Mouse (Mus musculus) liver, embryonic 14.5 days (tissue): ENCODE data around the gene Hbb-bh1. TPM values are rescaled to one million over a fixed set of nuclear protein-coding genes. Genes with fewer than 3 reads are reported as not detected.

Source experiments
- ATAC-seq: fragments of 200-750 bp; cut with Nextera tagmentation; 2 replicates; pipeline ENCODE4 v1.8.0; 2017; ENCODE audit warnings: moderate number of reproducible peaks, mild to moderate bottlenecking, moderate library complexity; ENCODE audit not compliant: insufficient read depth
- DNase-seq, 3 experiments: peaks; one replicate each; pipeline ENCODE4 v3.0.0-alpha.2; 2012 to 2013; ENCODE audit warnings: low read depth in 3 of 3, low spot score in 3 of 3
- H3K27ac ChIP-seq: fragments of 300-500 bp; sonication (generic); 2 replicates; pipeline ENCODE4 v1.5.1; 2014; ENCODE audit warnings: moderate library complexity, mild to moderate bottlenecking, control low read depth, inconsistent platforms
- H3K27me3 ChIP-seq: fragments of 300-500 bp; sonication (generic); 2 replicates; pipeline ENCODE4 v1.6.1; 2014; ENCODE audit warnings: mild to moderate bottlenecking, low read length, moderate library complexity; ENCODE audit not compliant: control insufficient read depth, insufficient read depth
- H3K36me3 ChIP-seq: fragments of 300-500 bp; sonication (generic); replicated peaks from 2 replicates; pipeline ENCODE4 v1.6.1; 2014; ENCODE audit warnings: low read depth; ENCODE audit not compliant: control insufficient read depth, insufficient read depth
- H3K4me1 ChIP-seq, 2 experiments: fragments of 200-500 bp in 1 of 2; fragments of 300-500 bp in 1 of 2; sonication (generic) in 1 of 2; replicated peaks; 2 replicates each; pipeline ENCODE4 v1.6.1; 2012 to 2014; ENCODE audit warnings: antibody characterized with exemption in 1 of 2, inconsistent platforms in 1 of 2, low read length in 1 of 2; ENCODE audit not compliant: control insufficient read depth in 2 of 2, insufficient read depth in 2 of 2
- H3K4me2 ChIP-seq: fragments of 300-500 bp; sonication (generic); 2 replicates; pipeline ENCODE4 v1.6.1; 2014; ENCODE audit warnings: low read depth, mild to moderate bottlenecking, control low read depth, moderate library complexity
- H3K4me3 ChIP-seq, 2 experiments: fragments of 200-500 bp in 1 of 2; fragments of 300-500 bp in 1 of 2; sonication (generic) in 1 of 2; 2 replicates each; pipeline ENCODE4 v1.5.1; 2012 to 2014; ENCODE audit warnings: low read depth in 2 of 2, low read length in 2 of 2, mild to moderate bottlenecking in 2 of 2, control low read depth in 1 of 2, inconsistent platforms in 1 of 2, moderate library complexity in 1 of 2; ENCODE audit not compliant: insufficient read depth in 1 of 2
- H3K9ac ChIP-seq: fragments of 300-500 bp; sonication (generic); replicated peaks from 2 replicates; pipeline ENCODE4 v1.6.1; 2014; ENCODE audit warnings: mild to moderate bottlenecking, control low read depth, moderate library complexity
- H3K9me3 ChIP-seq: fragments of 300-500 bp; sonication (generic); 2 replicates; pipeline ENCODE4 v1.6.1; 2016; ENCODE audit warnings: low read length, mixed read lengths; ENCODE audit not compliant: control insufficient read depth
- CTCF ChIP-seq: IDR thresholded peaks from 2 replicates; pipeline ENCODE4 v1.5.1; 2016; ENCODE audit warnings: antibody characterized with exemption, low read depth, control low read depth
- EP300 ChIP-seq: IDR thresholded peaks from 2 replicates; pipeline ENCODE4 v1.6.1; 2016; ENCODE audit warnings: antibody characterized with exemption, low read depth
- WGBS: fragments of 180-500 bp; shearing (Covaris S2); extraction: QIAGEN DNeasy Blood & Tissue Kit; methylation state at CpG from one replicate; pipeline ENCODE4 v1.1.7; 2014; ENCODE audit not compliant: insufficient replicate concordance; 5-methylcytosine and 5-hydroxymethylcytosine counted together
- polyA plus RNA-seq, 2 experiments: library from polyadenylated mRNA; depleted of rRNA in 1 of 2; stranded (reverse) in 1 of 2; unstranded in 1 of 2; fragments of >200 nt; fragmentation: Nextera tagmentation in 1 of 2; extraction: Ambion mirVana in 1 of 2; gene quantifications; 2 replicates each; pipeline versions ENCODE4 v1.2.1 to v1.2.3; 2012 to 2014

Gene Hbb-bh1
- polyA plus RNA-seq, 2 experiments = 146 to 155 TPM

GRCm38 (mm10) chr7:103870667-103871066 lies 27.7 kb upstream of the Hbb-bh1 start:
- TF ChIP-seq EP300 (peak; percentile 99), CTCF (no peak)
- H3K9ac ChIP-seq = peak overlapping the region; percentile 87
- peak overlapping the region; percentile 67 for H3K4me2 ChIP-seq
- H3K27ac ChIP-seq = peak overlapping the region; percentile 99
- no peaks in the 10 kb centered on the region for H3K27me3 ChIP-seq
- no peaks in the 10 kb centered on the region for H3K9me3 ChIP-seq
- H3K4me1 ChIP-seq = peaks cover 62 to 63% of the 10 kb centered on the region in 2 experiments
- H3K4me3 ChIP-seq = peak overlapping the region in 1 of 2 experiments; percentile 20; a peak in 2 of 4 replicates
- no peaks in the 10 kb centered on the region for H3K36me3 ChIP-seq
- DNase-seq (peak in 2 of 3 experiments; percentile 92), ATAC-seq (peak; percentile 88)

- H3K9me3 ChIP-seq = no peaks in the 10 kb centered on the region
- H3K4me3 ChIP-seq = peak overlapping the region in 1 of 2 experiments; percentile 15; a peak in 3 of 4 replicates
- peak in 2 of 3 experiments; percentile 88 to 94 for DNase-seq
- peak overlapping the region; percentile 58 for H3K4me2 ChIP-seq
- TF ChIP-seq EP300 (peak; percentile 99), CTCF (0 out of 2 replicates have a peak, but pooled peaks have one; percentile 4)
- ATAC-seq = peak; percentile 87
- no peaks in the 10 kb centered on the region for H3K27me3 ChIP-seq
- peaks cover 71 to 76% of the 10 kb centered on the region in 2 experiments for H3K4me1 ChIP-seq
- H3K9ac ChIP-seq = peak overlapping the region; percentile 82
- peak overlapping the region; percentile 98 for H3K27ac ChIP-seq
- H3K36me3 ChIP-seq = no peaks in the 10 kb centered on the region
Observed at GRCm38 (mm10) chr7:103865716-103866115, 22.8 kb upstream of the Hbb-bh1 start.

- DNase-seq = no peak
- H3K4me2 ChIP-seq = peak overlapping the region; percentile 52
- no peaks in the 10 kb centered on the region for H3K9me3 ChIP-seq
- peak overlapping the region; percentile 73 for H3K9ac ChIP-seq
- H3K27ac ChIP-seq = peak overlapping the region; percentile 98
- H3K27me3 ChIP-seq = no peaks in the 10 kb centered on the region
- no peak overlapping the region for H3K4me3 ChIP-seq
- ATAC-seq = no peak
- no peak for TF ChIP-seq EP300
- no peak for TF ChIP-seq CTCF
- peaks cover 55 to 66% of the 10 kb centered on the region in 2 experiments for H3K4me1 ChIP-seq
- no peaks in the 10 kb centered on the region for H3K36me3 ChIP-seq
- 39% methylated on average over 3 of the region's 3 CpGs for WGBS
Observed at GRCm38 (mm10) chr7:103861531-103861930, 18.6 kb upstream of the Hbb-bh1 start.

GRCm38 (mm10) chr7:103860855-103861254 lies 17.9 kb upstream of the Hbb-bh1 start:
- peak; percentile 82 for ATAC-seq
- H3K4me1 ChIP-seq = peaks cover 49 to 60% of the 10 kb centered on the region in 2 experiments
- no peaks in the 10 kb centered on the region for H3K36me3 ChIP-seq
- peak overlapping the region; percentile 70 for H3K4me2 ChIP-seq
- H3K27ac ChIP-seq = peak overlapping the region; percentile 98
- H3K4me3 ChIP-seq = no peak overlapping the region
- 9% methylated on average over 1 of the region's 1 CpGs for WGBS
- no peaks in the 10 kb centered on the region for H3K9me3 ChIP-seq
- peak; percentile 94 to 100 (median 100) for DNase-seq
- H3K9ac ChIP-seq = peak overlapping the region; percentile 84
- no peaks in the 10 kb centered on the region for H3K27me3 ChIP-seq
- TF ChIP-seq CTCF = peak; percentile 78
- TF ChIP-seq EP300 = peak; percentile 99

- H3K4me1 ChIP-seq = peaks cover 50 to 58% of the 10 kb centered on the region in 2 experiments
- ATAC-seq = peak; percentile 86
- no peaks in the 10 kb centered on the region for H3K36me3 ChIP-seq
- DNase-seq = peak in 2 of 3 experiments; percentile 94 to 95
- TF ChIP-seq EP300 (peak; percentile 97), CTCF (no peak)
- peak overlapping the region in 1 of 2 experiments; percentile 26; a peak in 2 of 4 replicates for H3K4me3 ChIP-seq
- H3K27me3 ChIP-seq = no peaks in the 10 kb centered on the region
- H3K9ac ChIP-seq = peak overlapping the region; percentile 77
- peak overlapping the region; percentile 70 for H3K4me2 ChIP-seq
- no peaks in the 10 kb centered on the region for H3K9me3 ChIP-seq
- 7% methylated on average over 2 of the region's 2 CpGs for WGBS
- peak overlapping the region; percentile 98 for H3K27ac ChIP-seq
Observed at GRCm38 (mm10) chr7:103859076-103859475, 16.1 kb upstream of the Hbb-bh1 start.
